Mouse (Mus musculus): ENCODE measurements around the gene Skint11.
"Not testable (repeated sequence)": the region's sequence is repeated elsewhere in the genome, so short reads cannot be mapped to it uniquely, and the experiment has no call there.

Gene Skint11

DNA sequence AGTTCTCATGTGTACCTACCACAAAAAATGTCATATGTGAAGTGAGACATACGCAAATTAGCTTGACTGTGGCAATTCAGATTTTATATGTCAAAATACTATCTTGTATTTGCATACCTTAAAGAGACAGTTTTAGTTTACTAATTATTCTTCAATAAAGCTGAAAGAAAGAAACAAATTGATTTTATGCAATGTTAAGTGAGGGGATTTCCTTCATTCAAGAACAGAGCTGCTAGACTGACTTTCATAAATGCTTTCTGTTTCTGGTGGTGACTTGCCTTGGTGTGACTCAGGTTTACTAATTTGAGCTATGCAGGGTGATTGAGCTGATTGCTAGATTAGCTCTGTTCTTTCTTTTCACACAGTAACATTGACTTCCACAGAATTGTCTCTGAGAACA lies at the start of gene Skint11:
Gene Skint11 (plus strand): TSS at position 301 of the 400 bp plus-strand sequence.
- DNase-seq: no peak

DNA sequence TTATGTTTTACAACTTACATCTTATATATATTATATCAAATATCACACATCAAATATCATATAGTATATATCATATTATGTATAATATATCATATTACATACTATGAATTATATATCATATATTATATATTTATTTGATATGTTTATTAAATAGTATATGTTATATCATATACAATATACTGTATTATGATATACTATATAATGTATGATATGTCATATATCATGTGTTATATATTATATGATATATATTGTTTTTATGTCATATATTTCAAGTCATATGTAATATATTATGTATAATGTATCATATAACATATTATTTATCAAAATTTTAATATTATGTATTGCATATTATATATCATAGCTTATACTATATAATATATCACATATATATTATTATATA lies 2.0 kb upstream of the Skint11 start:
- DNase-seq: no peak

DNA sequence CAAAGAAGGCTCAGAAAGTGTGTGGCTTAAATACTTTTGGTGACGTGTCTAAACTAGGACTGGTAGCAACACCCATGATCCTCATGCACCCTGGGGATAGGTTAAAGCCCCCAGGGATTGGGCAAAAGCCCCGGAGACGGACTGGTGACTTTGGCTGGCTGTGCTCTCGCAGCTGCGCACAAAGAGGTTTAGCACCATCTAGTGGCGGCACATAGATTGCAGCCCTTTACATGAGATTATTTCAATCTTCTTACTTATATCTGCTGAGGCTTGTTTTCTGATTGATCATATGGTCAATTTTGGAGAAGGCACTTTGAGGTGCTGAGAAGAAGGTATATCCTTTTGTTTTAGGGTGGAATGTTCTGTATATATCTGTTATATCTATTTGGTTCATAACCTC lies 9.7 kb downstream of the Skint11 start:
- DNase-seq: not testable (repeated sequence)

DNA sequence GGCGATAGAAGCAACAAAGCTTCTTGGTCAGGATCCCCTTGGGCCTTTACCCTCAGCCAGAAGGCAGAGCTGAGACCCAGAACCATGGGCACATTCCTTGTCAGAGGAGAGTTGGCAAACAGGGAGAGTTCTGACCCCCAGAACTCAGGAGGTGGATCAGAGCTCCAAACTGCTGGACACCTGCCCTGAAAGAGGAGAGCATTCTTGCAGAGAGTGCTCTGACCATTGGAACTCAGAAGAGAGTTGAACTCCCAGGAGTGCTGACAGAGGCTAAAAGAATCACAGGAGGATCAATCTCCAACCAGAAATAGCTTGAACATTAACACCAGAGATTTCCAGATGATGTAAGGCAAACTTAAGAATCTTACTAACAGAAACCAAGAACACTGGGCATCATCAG lies 93.7 kb downstream of the Skint11 start:
- DNase-seq: not testable (repeated sequence)

Data from lung, postnatal 4 days (tissue).